Mouse (Mus musculus) CH12.LX (cell line): ENCODE results near the gene Cytip. TPM values are rescaled to one million over a fixed set of nuclear protein-coding genes. Genes with fewer than 3 reads are reported as not detected.

Experiments used
- DNase-seq: peaks from one replicate; pipeline ENCODE4 v3.0.0-alpha.2; 2013; ENCODE audit errors: extremely low read depth
- H3K27ac ChIP-seq: 2 replicates; pipeline ENCODE4 v1.5.1; 2012; ENCODE audit warnings: low read depth, mild to moderate bottlenecking, control low read depth, moderate library complexity; ENCODE audit not compliant: insufficient read depth
- H3K27me3 ChIP-seq: replicated peaks from 2 replicates; pipeline ENCODE3; 2012; ENCODE audit warnings: inconsistent platforms
- H3K36me3 ChIP-seq, 2 experiments: replicated peaks in 1 of 2; 2 replicates each; pipeline versions ENCODE3 to v1.6.1; 2012; ENCODE audit warnings: inconsistent platforms in 1 of 2, low read length in 1 of 2, mild to moderate bottlenecking in 1 of 2, mixed read lengths in 1 of 2, moderate library complexity in 1 of 2; ENCODE audit not compliant: control insufficient read depth in 1 of 2, insufficient read depth in 1 of 2
- H3K4me1 ChIP-seq, 2 experiments: 2 replicates each; pipeline ENCODE4 v1.6.1; 2012; ENCODE audit warnings: inconsistent platforms in 1 of 2, moderate library complexity in 1 of 2; ENCODE audit not compliant: insufficient read depth in 2 of 2, control insufficient read depth in 1 of 2
- H3K4me2 ChIP-seq: 2 replicates; pipeline ENCODE4 v1.6.1; 2012; ENCODE audit warnings: low read depth, mild to moderate bottlenecking, control low read depth; ENCODE audit not compliant: poor library complexity, insufficient read depth, severe bottlenecking
- H3K4me3 ChIP-seq, 3 experiments: fragments of 150-350 bp in 1 of 3; sonication (generic) in 1 of 3; replicated peaks in 1 of 3; 2 replicates each; pipeline versions ENCODE3 to v1.5.1; 2011 to 2012; ENCODE audit warnings: low read depth in 2 of 3, low read length in 2 of 3, mild to moderate bottlenecking in 2 of 3, moderate library complexity in 2 of 3, control low read depth in 1 of 3, improper control_type of control experiment in 1 of 3, inconsistent platforms in 1 of 3, mixed read lengths in 1 of 3; ENCODE audit not compliant: poor library complexity in 1 of 3
- H3K79me2 ChIP-seq: replicated peaks from 2 replicates; pipeline ENCODE4 v1.6.1; 2012; ENCODE audit warnings: mild to moderate bottlenecking, moderate library complexity; ENCODE audit not compliant: control insufficient read depth, poor library complexity, insufficient read depth, severe bottlenecking; ENCODE audit errors: extremely low read depth
- H3K9ac ChIP-seq: 2 replicates; pipeline ENCODE4 v1.6.1; 2012; ENCODE audit warnings: low read depth, mild to moderate bottlenecking, control low read depth, moderate library complexity; ENCODE audit not compliant: insufficient read depth
- H3K9me3 ChIP-seq: replicated peaks from 2 replicates; pipeline ENCODE3; 2012; ENCODE audit warnings: low read length, inconsistent platforms, mixed read lengths
- BHLHE40 ChIP-seq: IDR thresholded peaks from 2 replicates; pipeline ENCODE4 v1.6.1; 2011; ENCODE audit warnings: mild to moderate bottlenecking, low read depth, low read length, improper control_type of control experiment
- CHD2 ChIP-seq: IDR thresholded peaks from 2 replicates; pipeline ENCODE4 v1.6.1; 2011; ENCODE audit warnings: low read length, improper control_type of control experiment
- CTCF ChIP-seq, 2 experiments: IDR thresholded peaks in 1 of 2; conservative IDR thresholded peaks in 1 of 2; 2 replicates each; pipeline ENCODE4 v1.5.1; 2011 to 2012; ENCODE audit warnings: low read depth in 2 of 2, low read length in 2 of 2, improper control_type of control experiment in 1 of 2, inconsistent platforms in 1 of 2, mild to moderate bottlenecking in 1 of 2, moderate library complexity in 1 of 2
- E2F4 ChIP-seq: IDR thresholded peaks from 2 replicates; pipeline ENCODE4 v1.6.1; 2011; ENCODE audit warnings: low read depth, low read length, improper control_type of control experiment; ENCODE audit not compliant: insufficient replicate concordance
- ELF1 ChIP-seq: IDR thresholded peaks from 2 replicates; pipeline ENCODE4 v1.6.1; 2014; ENCODE audit warnings: low read depth, mild to moderate bottlenecking, inconsistent platforms, low read length, improper control_type of control experiment
- EP300 ChIP-seq: IDR thresholded peaks from 2 replicates; pipeline ENCODE4 v1.6.1; 2011; ENCODE audit warnings: low read length, improper control_type of control experiment
- ETS1 ChIP-seq: conservative IDR thresholded peaks from 2 replicates; pipeline ENCODE4 v1.6.1; 2012; ENCODE audit warnings: low read depth, mild to moderate bottlenecking, inconsistent platforms, low read length, improper control_type of control experiment, moderate library complexity
- GABPA ChIP-seq: IDR thresholded peaks from 2 replicates; pipeline ENCODE4 v1.6.1; 2012; ENCODE audit warnings: low read depth, low read length, improper control_type of control experiment, inconsistent platforms; ENCODE audit not compliant: insufficient replicate concordance
- HCFC1 ChIP-seq: IDR thresholded peaks from 2 replicates; pipeline ENCODE4 v1.6.1; 2012; ENCODE audit warnings: low read depth, mild to moderate bottlenecking, inconsistent platforms, low read length, improper control_type of control experiment
- IRF4 ChIP-seq: IDR thresholded peaks from 2 replicates; pipeline ENCODE4 v1.6.1; 2014; ENCODE audit warnings: low read depth, mild to moderate bottlenecking, inconsistent platforms, low read length, improper control_type of control experiment
- JUN ChIP-seq: IDR thresholded peaks from 2 replicates; pipeline ENCODE4 v1.6.1; 2011; ENCODE audit warnings: low read depth, mild to moderate bottlenecking, low read length, improper control_type of control experiment, moderate library complexity; ENCODE audit not compliant: insufficient read depth
- JUND ChIP-seq: conservative IDR thresholded peaks from 2 replicates; pipeline ENCODE4 v1.6.1; 2011; ENCODE audit warnings: low read depth, low read length, improper control_type of control experiment
- KAT2A ChIP-seq: IDR thresholded peaks from 2 replicates; pipeline ENCODE4 v1.6.1; 2012; ENCODE audit warnings: low read length, improper control_type of control experiment, inconsistent platforms; ENCODE audit not compliant: insufficient replicate concordance
- MAX ChIP-seq: IDR thresholded peaks from 2 replicates; pipeline ENCODE4 v1.6.1; 2011; ENCODE audit warnings: low read length, improper control_type of control experiment
- MAZ ChIP-seq: IDR thresholded peaks from 2 replicates; pipeline ENCODE4 v1.6.1; 2012; ENCODE audit warnings: low read depth, mild to moderate bottlenecking, inconsistent platforms, low read length, improper control_type of control experiment, moderate library complexity
- MEF2A ChIP-seq: IDR thresholded peaks from 2 replicates; pipeline ENCODE4 v1.6.1; 2014; ENCODE audit warnings: low read depth, mild to moderate bottlenecking, inconsistent platforms, low read length, improper control_type of control experiment, borderline replicate concordance
- MYC ChIP-seq: IDR thresholded peaks from 2 replicates; pipeline ENCODE4 v1.6.1; 2011; ENCODE audit warnings: low read depth, mild to moderate bottlenecking, improper control_type of control experiment, low read length
- NELFE ChIP-seq: IDR thresholded peaks from 2 replicates; pipeline ENCODE4 v1.6.1; 2011; ENCODE audit warnings: low read depth, low read length, improper control_type of control experiment
- NRF1 ChIP-seq: IDR thresholded peaks from 2 replicates; pipeline ENCODE4 v1.6.1; 2014; ENCODE audit warnings: low read depth, mild to moderate bottlenecking, inconsistent platforms, low read length, improper control_type of control experiment, moderate library complexity
- POLR2A ChIP-seq: IDR thresholded peaks from 2 replicates; pipeline ENCODE4 v1.6.1; 2011; ENCODE audit warnings: low read depth, mild to moderate bottlenecking, improper control_type of control experiment, low read length
- POLR2AphosphoS2 ChIP-seq: IDR thresholded peaks from 2 replicates; pipeline ENCODE4 v1.6.1; 2011; ENCODE audit warnings: low read depth, low read length, improper control_type of control experiment
- RAD21 ChIP-seq: IDR thresholded peaks from 2 replicates; pipeline ENCODE4 v1.6.1; 2011; ENCODE audit warnings: low read depth, mild to moderate bottlenecking, low read length, improper control_type of control experiment, moderate library complexity
- RCOR1 ChIP-seq: conservative IDR thresholded peaks from 2 replicates; pipeline ENCODE4 v1.6.1; 2012; ENCODE audit warnings: low read depth, mild to moderate bottlenecking, inconsistent platforms, low read length, improper control_type of control experiment
- SIN3A ChIP-seq: IDR thresholded peaks from 2 replicates; pipeline ENCODE4 v1.6.1; 2012; ENCODE audit warnings: low read length, improper control_type of control experiment, inconsistent platforms
- SMC3 ChIP-seq: IDR thresholded peaks from 2 replicates; pipeline ENCODE4 v1.6.1; 2011; ENCODE audit warnings: low read depth, low read length, improper control_type of control experiment
- TBP ChIP-seq: conservative IDR thresholded peaks from 2 replicates; pipeline ENCODE4 v1.6.1; 2011; ENCODE audit warnings: low read depth, low read length, improper control_type of control experiment
- TCF12 ChIP-seq: IDR thresholded peaks from 2 replicates; pipeline ENCODE4 v1.6.1; 2014; ENCODE audit warnings: low read depth, mild to moderate bottlenecking, inconsistent platforms, low read length, improper control_type of control experiment
- UBTF ChIP-seq: IDR thresholded peaks from 2 replicates; pipeline ENCODE4 v1.6.1; 2012; ENCODE audit warnings: low read depth, mild to moderate bottlenecking, inconsistent platforms, low read length, improper control_type of control experiment, moderate library complexity
- USF1 ChIP-seq: IDR thresholded peaks from 2 replicates; pipeline ENCODE4 v1.6.1; 2014; ENCODE audit warnings: low read depth, mild to moderate bottlenecking, inconsistent platforms, low read length, improper control_type of control experiment
- USF2 ChIP-seq: conservative IDR thresholded peaks from 2 replicates; pipeline ENCODE4 v1.6.1; 2011; ENCODE audit warnings: low read depth, low read length, improper control_type of control experiment
- ZKSCAN1 ChIP-seq: IDR thresholded peaks from 2 replicates; pipeline ENCODE4 v1.6.1; 2012; ENCODE audit warnings: low read depth, inconsistent platforms, low read length, improper control_type of control experiment, borderline replicate concordance
- ZMIZ1 ChIP-seq: IDR thresholded peaks from 2 replicates; pipeline ENCODE4 v1.6.1; 2012; ENCODE audit warnings: low read depth, mild to moderate bottlenecking, inconsistent platforms, low read length, improper control_type of control experiment
- ZNF384 ChIP-seq: IDR thresholded peaks from 2 replicates; pipeline ENCODE4 v1.6.1; 2012; ENCODE audit warnings: low read depth, low read length, improper control_type of control experiment, inconsistent platforms
- dilution Hi-C: fragments of 300-500 bp; cut with MboI; formaldehyde crosslinking; loops from 2 replicates; pipeline ENCODE4 v1.14.3; 2020; ENCODE audit warnings: low sequenced_read_pairs; ENCODE audit not compliant: extremely low pct_unique_long_range_greater_than_20kb, extremely low pct_ligation_motif_present
- in situ Hi-C: fragments of 300-500 bp; cut with MboI; formaldehyde crosslinking; loops from 3 replicates; pipeline ENCODE4 v1.14.3; 2019; ENCODE audit warnings: low sequenced_read_pairs, low pct_ligation_motif_present, low pct_unique_long_range_greater_than_20kb, mixed read lengths
- polyA plus RNA-seq: library from polyadenylated mRNA; unstranded; fragments of >175 nt; gene quantifications from 2 replicates; pipeline ENCODE4 v1.2.1, GENCODE M21; 2012; ENCODE audit warnings: low read depth; ENCODE audit not compliant: insufficient read length
- total RNA-seq, 2 experiments: library from RNA; depleted of rRNA; stranded (reverse); fragments of 300-350 nt in 1 of 2; fragments of >200 nt in 1 of 2; gene quantifications; 2 replicates each; pipeline ENCODE4 v1.2.3; 2012 to 2014

Cytip gene
- total and polyA plus RNA-seq, 3 experiments, result 43.1 to 61.3 (median 55.9) TPM

GRCm38 (mm10) chr2:58136526-58136925 lies 58.8 kb downstream of the Cytip start:
- Histone ChIP-seq H3K9me3 (no peaks in the 10 kb centered on the region), H3K4me1 (peaks cover 11 to 56% of the 10 kb centered on the region in 2 experiments), H3K4me3 (no peak overlapping the region)
- TF ChIP-seq ELF1, result no peak
- TF ChIP-seq SIN3A, result no peak
- TF ChIP-seq E2F4, result no peak
- no peak for TF ChIP-seq JUN
- no peak for TF ChIP-seq ETS1
- no peak for TF ChIP-seq ZKSCAN1
- no peak for TF ChIP-seq KAT2A
- TF ChIP-seq POLR2A, result no peak
- TF ChIP-seq, all 38 proteins: peak for 0
- Histone ChIP-seq H3K36me3 (peaks cover 21 to 58% of the 10 kb centered on the region in 2 experiments), H3K9ac (no peak overlapping the region), H3K79me2 (no peaks in the 10 kb centered on the region), H3K27me3 (no peaks in the 10 kb centered on the region), H3K27ac (no peak overlapping the region), H3K4me2 (no peak overlapping the region)
- no peak for DNase-seq
- dilution Hi-C loops, result no loop called here
- in situ Hi-C loops, result no loop called here

- H3K27me3 ChIP-seq, result no peaks in the 10 kb centered on the region
- H3K79me2 ChIP-seq, result no peaks in the 10 kb centered on the region
- peaks cover 18 to 57% of the 10 kb centered on the region in 2 experiments for H3K36me3 ChIP-seq
- DNase-seq, result peak; percentile 73
- in situ Hi-C loops, result no loop called here
- H3K4me1 ChIP-seq, result peaks cover 12 to 71% of the 10 kb centered on the region in 2 experiments
- no peak overlapping the region for H3K4me3 ChIP-seq
- H3K27ac ChIP-seq, result peak overlapping the region; percentile 96
- peak overlapping the region; percentile 48; the same call in 1 of the 2 replicates for H3K9ac ChIP-seq
- peak overlapping the region; percentile 65 for H3K4me2 ChIP-seq
- dilution Hi-C loops, result no loop called here
- H3K9me3 ChIP-seq, result no peaks in the 10 kb centered on the region
- TF ChIP-seq MAX (peak; percentile 52), ZMIZ1 (no peak), NRF1 (no peak), UBTF (no peak), IRF4 (peak; percentile 82), GABPA (no peak), RCOR1 (peak; percentile 80; the same call in 1 of the 2 replicates), EP300 (peak; percentile 95), HCFC1 (0 out of 2 replicates have a peak, but pooled peaks have one; percentile 15), CTCF (conservative IDR thresholded peaks at IDR 0.05 in 1 of 2, IDR thresholded peaks at IDR 0.05 in 1 of 2; ENCODE audit: low read depth in 2 of 2, low read length in 2 of 2) (no peak), MYC (peak; percentile 59; the same call in 1 of the 2 replicates), ETS1 (peak; percentile 90), SIN3A (peak; percentile 81), USF1 (no peak), USF2 (no peak), MAZ (no peak), RAD21 (no peak; the same call in 1 of the 2 replicates), CHD2 (peak; percentile 60; the same call in 1 of the 2 replicates), JUND (peak; percentile 91), MEF2A (peak; percentile 70), SMC3 (0 out of 2 replicates have a peak, but pooled peaks have one; percentile 6), TBP (no peak), TCF12 (peak; percentile 90), BHLHE40 (peak; percentile 81), POLR2AphosphoS2 (no peak), KAT2A (no peak), NELFE (no peak), ZNF384 (peak; percentile 97), ZKSCAN1 (no peak)
Measured at GRCm38 (mm10) chr2:58135061-58135463, 60.3 kb downstream of the Cytip start.
